Mouse (Mus musculus): ENCODE data around the gene Fgfr3.

- TF ChIP-seq CTCF (IDR thresholded peaks at IDR 0.05; ENCODE audit: low read depth), result no peak
- no peak for TF ChIP-seq EP300 (optimal IDR thresholded peaks at IDR 0.05)
Measured at GRCm38 (mm10) chr5:33706350-33706629, 15.2 kb upstream of the Fgfr3 start.
